ENCODE assay signal across 8 mouse cellular contexts in genomic region chr14:75962250-75962649, GRCm38 (mm10). TPM values are rescaled to one million over a fixed set of nuclear protein-coding genes. Genes with fewer than 3 reads are reported as not detected.
A peak's percentile ranks its signal among the peaks of the same experiment; 100 is the strongest.
DNase-seq lines count a peak whose midpoint lies in the region; ATAC-seq and TF ChIP-seq lines count a peak whose summit lies in the region.

No protein-coding gene starts in this region.

- no peaks in the 10 kb centered on the region for H3K9me3 ChIP-seq in hindbrain, embryonic 15.5 days
- no peaks in the 10 kb centered on the region for H3K9me3 ChIP-seq in hindbrain, embryonic 12.5 days (replicated peaks)

- WGBS in hindbrain, embryonic 15.5 days, result 45% methylated on average over 9 of the region's 9 CpGs
- 65% methylated on average over 9 of the region's 9 CpGs for WGBS in hindbrain, embryonic 12.5 days

- peaks cover 22% of the 10 kb centered on the region for H3K4me1 ChIP-seq in hindbrain, embryonic 15.5 days (replicated peaks)
- peaks cover 5% of the 10 kb centered on the region; the same call in 1 of the 2 replicates for H3K4me1 ChIP-seq in hindbrain, embryonic 12.5 days

- peak overlapping the region; percentile 36 for H3K4me3 ChIP-seq in hindbrain, embryonic 15.5 days
- no peak overlapping the region for H3K4me3 ChIP-seq in hindbrain, embryonic 12.5 days
- peak overlapping the region; percentile 60 for H3K4me3 ChIP-seq in left cerebral cortex, adult 2 months

- H3K36me3 ChIP-seq in hindbrain, embryonic 15.5 days, result no peaks in the 10 kb centered on the region
- H3K36me3 ChIP-seq in hindbrain, embryonic 12.5 days, result no peaks in the 10 kb centered on the region

- ATAC-seq in hindbrain, embryonic 15.5 days (ENCODE audit: low FRiP score, low read depth), result peak; percentile 72; the same call in 1 of the 2 replicates
- ATAC-seq in hindbrain, embryonic 12.5 days (ENCODE audit: low FRiP score), result no peak
- peak; percentile 95 for ATAC-seq in frontal cortex, adult (ENCODE audit: low TSS enrichment)

- peak; percentile 49 for TF ChIP-seq CTCF in left cerebral cortex, adult 2 months (IDR thresholded peaks at IDR 0.05)

- peak overlapping the region; percentile 51 for H3K4me2 ChIP-seq in hindbrain, embryonic 15.5 days
- H3K4me2 ChIP-seq in hindbrain, embryonic 12.5 days (replicated peaks), result no peak overlapping the region

- peak overlapping the region; percentile 67 for H3K27ac ChIP-seq in hindbrain, embryonic 15.5 days (replicated peaks)
- H3K27ac ChIP-seq in hindbrain, embryonic 12.5 days, result no peak overlapping the region
- H3K27ac ChIP-seq in left cerebral cortex, adult 2 months, result peak overlapping the region; percentile 91

- H3K27me3 ChIP-seq in hindbrain, embryonic 15.5 days, result no peaks in the 10 kb centered on the region
- no peaks in the 10 kb centered on the region for H3K27me3 ChIP-seq in hindbrain, embryonic 12.5 days

- intact Hi-C loops in left cerebral cortex, adult 2 months (cut with DNase I), result loop anchor here (1.0 to 5.0 kb wide), 5 partner anchors 49 to 455 kb away; partner anchors contain the start of gene Gtf2f2

- peak overlapping the region; percentile 19; the same call in 1 of the 2 replicates for H3K9ac ChIP-seq in hindbrain, embryonic 15.5 days
- H3K9ac ChIP-seq in hindbrain, embryonic 12.5 days, result no peak overlapping the region

- peak; percentile 73 to 79 for DNase-seq in left cerebral cortex, adult 2 months (ENCODE audit: extremely low spot score in 1 of 2, low spot score in 2 of 2)
- DNase-seq in right cerebral cortex, adult 2 months (ENCODE audit: low spot score in 2 of 2), result peak; percentile 82 to 85
- DNase-seq in adrenal gland, adult 2 months, result no peak
- no peak for DNase-seq in urinary bladder, postnatal 14 days (ENCODE audit: low spot score)
- DNase-seq in adrenal gland, postnatal 4 days (ENCODE audit: low spot score in 2 of 2), result no peak

RNA-seq across cellular contexts. Expression of gene Kctd4, which starts 7.4 kb away (rescaled TPM):
- polyA plus RNA-seq in hindbrain, embryonic 15.5 days (2015; fragmentation: Nextera tagmentation; extraction: Ambion mirVana), result 5.8 and 6.4 TPM in 2 replicates
- polyA plus RNA-seq in hindbrain, embryonic 12.5 days (2016; fragmentation: Nextera tagmentation; extraction: Ambion mirVana), result 1.2 and 1.7 TPM in 2 replicates
- 10 to 100 TPM; 18.6 to 19.7 TPM for total RNA-seq in left cerebral cortex, adult 2 months (2021)
- total RNA-seq in adrenal gland, adult 2 months (2021), result not detected
- not detected in 2 replicates for polyA plus RNA-seq in adrenal gland, adult 2 months (2012; rRNA removed)
- not detected for total RNA-seq in adrenal gland, postnatal 4 days (2021)

RNA-seq across cellular contexts. Expression of gene Gtf2f2, which starts 48.4 kb away (rescaled TPM):
- 34.6 and 35.4 TPM in 2 replicates for polyA plus RNA-seq in hindbrain, embryonic 15.5 days (2015; fragmentation: Nextera tagmentation; extraction: Ambion mirVana)
- polyA plus RNA-seq in hindbrain, embryonic 12.5 days (2016; fragmentation: Nextera tagmentation; extraction: Ambion mirVana), result 40.3 and 41.1 TPM in 2 replicates
- 10 to 100 TPM; 14.8 to 15.5 TPM for total RNA-seq in left cerebral cortex, adult 2 months (2021)
- total RNA-seq in adrenal gland, adult 2 months (2021), result 10 to 100 TPM; 21.4 to 24.0 TPM
- polyA plus RNA-seq in adrenal gland, adult 2 months (2012; rRNA removed), result 1.3 and 2.5 TPM in 2 replicates
- total RNA-seq in adrenal gland, postnatal 4 days (2021), result 10 to 100 TPM; 28.6 to 31.0 TPM

Comparison
In these comparisons a context has a peak if more than half of its experiments do, and no peak if none do; other contexts are left out.
1. DNase-seq: peak in left cerebral cortex, adult 2 months (2 of 2) and right cerebral cortex, adult 2 months (2 of 2); none in adrenal gland, adult 2 months (single experiment), urinary bladder, postnatal 14 days (single experiment) and adrenal gland, postnatal 4 days (0 of 2).
2. RNA of gene Kctd4, which starts 7.4 kb away (total RNA-seq): 18.6 to 19.7 TPM in left cerebral cortex, adult 2 months; not detected in adrenal gland, postnatal 4 days and not detected in adrenal gland, adult 2 months; every median in the first group is over 10 times any median in the second.